Mouse (Mus musculus): ENCODE measurements around the gene Cept1.

DNA sequence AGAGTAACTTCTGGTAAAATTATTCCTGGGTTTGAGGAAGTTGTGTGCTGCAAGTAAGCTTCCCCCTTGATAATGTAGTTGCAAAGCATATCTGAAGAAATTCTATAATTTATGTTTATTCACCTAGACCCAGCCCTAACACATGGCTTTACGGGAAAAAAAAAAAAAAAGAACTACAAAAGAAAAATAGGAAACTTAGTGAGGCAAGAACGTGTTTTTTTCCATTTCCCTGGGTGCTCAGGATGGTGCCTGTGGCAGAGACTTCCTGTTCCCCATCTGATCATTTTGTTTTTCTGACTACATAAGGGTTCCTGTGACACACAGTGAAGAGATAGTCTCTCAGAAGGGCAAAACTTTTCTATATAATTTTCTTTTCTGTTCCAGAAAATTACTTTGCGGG lies 25.6 kb upstream of the Cept1 start:
- TF ChIP-seq CTCF (conservative IDR thresholded peaks at IDR 0.05; ENCODE audit: low read length) (no peak), POU5F1 (IDR thresholded peaks at IDR 0.05; ENCODE audit: borderline replicate concordance, low read length) (no peak), NANOG (IDR thresholded peaks at IDR 0.05; ENCODE audit: borderline replicate concordance, low read length) (no peak)
